Mouse (Mus musculus) heart, embryonic 12.5 days (tissue): ENCODE results near the gene Fnbp1. TPM values are rescaled to one million over a fixed set of nuclear protein-coding genes. Genes with fewer than 3 reads are reported as not detected.

Source experiments
- ATAC-seq: fragments of 200-750 bp; cut with Nextera tagmentation; 2 replicates; pipeline ENCODE4 v1.8.0; 2017; ENCODE audit warnings: moderate TSS enrichment, moderate library complexity; ENCODE audit not compliant: insufficient number of reproducible peaks, low FRiP score
- H3K27ac ChIP-seq: fragments of 300-500 bp; sonication (generic); 2 replicates; pipeline ENCODE4 v1.5.1; 2016; ENCODE audit warnings: mild to moderate bottlenecking, moderate library complexity; ENCODE audit not compliant: poor library complexity, severe bottlenecking
- H3K27me3 ChIP-seq: fragments of 300-500 bp; sonication (generic); replicated peaks from 2 replicates; pipeline ENCODE4 v1.6.1; 2016; ENCODE audit warnings: mild to moderate bottlenecking, moderate library complexity
- H3K36me3 ChIP-seq: fragments of 300-500 bp; sonication (generic); 2 replicates; pipeline ENCODE4 v1.6.1; 2016; ENCODE audit warnings: mild to moderate bottlenecking, moderate library complexity
- H3K4me1 ChIP-seq: fragments of 300-500 bp; sonication (generic); replicated peaks from 2 replicates; pipeline ENCODE4 v1.6.1; 2016; ENCODE audit warnings: mild to moderate bottlenecking
- H3K4me2 ChIP-seq: fragments of 300-500 bp; sonication (generic); 2 replicates; pipeline ENCODE4 v1.6.1; 2016; ENCODE audit warnings: mild to moderate bottlenecking, moderate library complexity
- H3K4me3 ChIP-seq: fragments of 300-500 bp; sonication (generic); 2 replicates; pipeline ENCODE4 v1.5.1; 2016; ENCODE audit warnings: mild to moderate bottlenecking
- H3K9ac ChIP-seq: fragments of 300-500 bp; sonication (generic); 2 replicates; pipeline ENCODE4 v1.6.1; 2016; ENCODE audit warnings: mild to moderate bottlenecking, moderate library complexity
- H3K9me3 ChIP-seq: fragments of 300-500 bp; sonication (generic); replicated peaks from 2 replicates; pipeline ENCODE4 v1.6.1; 2016; ENCODE audit warnings: mild to moderate bottlenecking, moderate library complexity
- WGBS: fragments of 180-500 bp; shearing (Covaris S2); methylation state at CpG from one replicate; pipeline ENCODE4 v1.1.7; 2016; 5-methylcytosine and 5-hydroxymethylcytosine counted together
- polyA plus RNA-seq: library from polyadenylated mRNA; unstranded; fragments of >200 nt; fragmentation: Nextera tagmentation; extraction: Ambion mirVana; gene quantifications from 2 replicates; pipeline ENCODE4 v1.2.1, GENCODE M21; 2016

Gene Fnbp1
- polyA plus RNA-seq, 1 experiment from 2014 or later: 21.4 TPM

DNA sequence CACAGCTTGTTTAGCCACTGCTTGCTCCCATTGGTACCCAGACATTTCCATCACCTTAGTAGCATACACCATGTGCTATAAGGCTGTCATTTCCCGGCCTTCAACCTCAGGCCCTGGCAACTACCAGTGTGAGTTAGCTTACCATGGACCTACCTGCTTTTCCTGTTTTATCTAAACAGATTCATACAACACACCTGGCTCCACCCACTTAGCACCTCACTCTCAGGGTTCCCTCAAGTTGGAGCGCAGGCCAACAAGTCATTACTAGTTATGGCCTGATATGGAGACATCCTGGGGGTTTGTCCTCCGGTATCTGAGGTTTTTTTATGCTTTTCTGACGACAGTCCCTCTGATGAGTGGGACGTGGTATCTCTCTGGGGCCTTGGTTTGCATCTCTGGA lies 18.3 kb downstream of the Fnbp1 start:
- Histone ChIP-seq H3K4me3 (no peak overlapping the region), H3K9me3 (no peaks in the 10 kb centered on the region), H3K27ac (0 out of 2 replicates have a peak overlapping the region, but pooled peaks have one; percentile 74), H3K4me2 (no peak overlapping the region), H3K4me1 (peaks cover 73% of the 10 kb centered on the region), H3K9ac (no peak overlapping the region), H3K27me3 (no peaks in the 10 kb centered on the region), H3K36me3 (0 out of 2 replicates have a peak, but pooled peaks cover 6% of the 10 kb centered on the region)
- no peak for ATAC-seq
- WGBS: 80% methylated on average over 5 of the region's 5 CpGs

DNA sequence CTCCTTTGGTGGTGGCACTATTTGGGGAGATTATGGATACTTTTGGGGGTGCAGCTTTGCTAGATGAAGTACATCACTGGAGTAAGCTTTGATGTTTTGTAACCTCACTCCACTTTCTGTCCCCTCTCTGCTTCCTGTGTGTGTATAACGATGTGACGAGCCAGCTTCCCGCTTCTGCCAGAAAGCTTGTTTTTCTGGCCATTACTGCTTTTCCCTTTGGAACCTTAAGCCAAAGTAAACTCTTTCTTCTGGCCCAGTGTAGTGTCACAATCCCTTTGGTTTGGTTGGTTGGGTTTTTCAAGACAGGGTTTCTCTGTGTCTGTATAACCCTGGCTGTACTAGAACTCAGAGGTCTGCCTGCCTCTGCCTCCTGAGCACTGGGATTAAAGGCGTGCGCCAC lies 19.0 kb downstream of the Fnbp1 start:
- H3K27ac ChIP-seq: no peak overlapping the region
- no peaks in the 10 kb centered on the region for H3K9me3 ChIP-seq
- 0 out of 2 replicates have a peak, but pooled peaks cover 6% of the 10 kb centered on the region for H3K36me3 ChIP-seq
- H3K4me2 ChIP-seq: no peak overlapping the region
- no peak for ATAC-seq
- no peaks in the 10 kb centered on the region for H3K27me3 ChIP-seq
- H3K4me1 ChIP-seq: peaks cover 68% of the 10 kb centered on the region
- no peak overlapping the region for H3K4me3 ChIP-seq
- H3K9ac ChIP-seq: no peak overlapping the region
- 86% methylated on average over 5 of the region's 5 CpGs for WGBS

DNA sequence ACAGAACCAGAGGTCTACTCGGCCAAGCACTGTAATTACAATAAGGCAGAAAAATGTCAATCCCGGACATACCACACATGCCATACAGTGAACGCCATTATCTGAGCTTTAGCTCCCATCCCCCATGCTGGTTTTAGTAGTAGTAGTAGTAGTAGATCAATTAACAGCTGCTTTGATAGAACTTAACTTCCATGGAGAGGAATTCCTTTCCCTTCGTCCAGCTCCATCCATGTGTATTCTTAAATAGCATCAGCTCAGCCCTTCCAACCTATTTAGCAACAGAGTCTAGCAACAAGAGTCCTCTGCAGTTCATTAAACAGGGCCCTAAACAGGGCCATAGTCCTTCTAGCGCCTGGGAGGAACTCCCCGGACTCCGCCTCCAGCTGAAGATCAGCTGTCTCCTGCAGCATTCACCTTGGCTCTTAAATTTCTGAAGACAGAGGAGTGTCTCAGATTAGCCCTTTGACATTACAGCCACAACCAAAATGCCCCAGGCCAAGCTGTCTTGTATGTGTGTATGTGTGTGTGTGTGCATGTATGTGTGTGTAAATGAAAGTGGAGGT lies 20.6 kb downstream of the Fnbp1 start:
- H3K4me3 ChIP-seq: no peak overlapping the region
- no peak for ATAC-seq
- no peak overlapping the region; the same call in 1 of the 2 replicates for H3K27ac ChIP-seq
- H3K27me3 ChIP-seq: no peaks in the 10 kb centered on the region
- no peak overlapping the region for H3K4me2 ChIP-seq
- H3K36me3 ChIP-seq: 0 out of 2 replicates have a peak, but pooled peaks cover 6% of the 10 kb centered on the region
- no peak overlapping the region for H3K9ac ChIP-seq
- 61% methylated on average over 7 of the region's 7 CpGs for WGBS
- no peaks in the 10 kb centered on the region for H3K9me3 ChIP-seq
- H3K4me1 ChIP-seq: peaks cover 60% of the 10 kb centered on the region

DNA sequence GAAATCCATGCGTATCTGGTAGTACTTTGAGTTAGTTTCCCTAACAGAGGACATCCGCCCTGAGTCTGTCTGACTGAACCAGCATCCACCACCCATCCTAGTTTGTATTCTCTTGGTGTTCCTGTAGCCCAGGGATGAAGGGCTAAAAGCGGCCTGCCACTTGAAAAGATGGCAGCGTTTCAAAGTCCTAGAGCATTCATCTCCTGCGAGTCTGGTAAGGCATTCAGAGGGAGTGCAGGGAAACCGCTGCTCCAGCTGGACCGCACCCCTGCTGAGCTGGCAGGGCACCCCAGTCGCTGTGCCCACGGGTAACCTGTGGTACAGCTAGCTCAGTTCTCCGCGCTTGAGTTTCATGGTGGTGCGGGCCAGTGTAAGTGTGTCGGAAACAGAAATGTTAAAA lies 22.0 kb downstream of the Fnbp1 start:
- Histone ChIP-seq H3K4me1 (peaks cover 60% of the 10 kb centered on the region), H3K9me3 (no peaks in the 10 kb centered on the region), H3K27me3 (no peaks in the 10 kb centered on the region), H3K9ac (no peak overlapping the region), H3K4me3 (no peak overlapping the region), H3K4me2 (0 out of 2 replicates have a peak overlapping the region, but pooled peaks have one; percentile 8), H3K27ac (peak overlapping the region; percentile 83), H3K36me3 (0 out of 2 replicates have a peak, but pooled peaks cover 6% of the 10 kb centered on the region)
- WGBS: 54% methylated on average over 13 of the region's 13 CpGs
- ATAC-seq: no peak

DNA sequence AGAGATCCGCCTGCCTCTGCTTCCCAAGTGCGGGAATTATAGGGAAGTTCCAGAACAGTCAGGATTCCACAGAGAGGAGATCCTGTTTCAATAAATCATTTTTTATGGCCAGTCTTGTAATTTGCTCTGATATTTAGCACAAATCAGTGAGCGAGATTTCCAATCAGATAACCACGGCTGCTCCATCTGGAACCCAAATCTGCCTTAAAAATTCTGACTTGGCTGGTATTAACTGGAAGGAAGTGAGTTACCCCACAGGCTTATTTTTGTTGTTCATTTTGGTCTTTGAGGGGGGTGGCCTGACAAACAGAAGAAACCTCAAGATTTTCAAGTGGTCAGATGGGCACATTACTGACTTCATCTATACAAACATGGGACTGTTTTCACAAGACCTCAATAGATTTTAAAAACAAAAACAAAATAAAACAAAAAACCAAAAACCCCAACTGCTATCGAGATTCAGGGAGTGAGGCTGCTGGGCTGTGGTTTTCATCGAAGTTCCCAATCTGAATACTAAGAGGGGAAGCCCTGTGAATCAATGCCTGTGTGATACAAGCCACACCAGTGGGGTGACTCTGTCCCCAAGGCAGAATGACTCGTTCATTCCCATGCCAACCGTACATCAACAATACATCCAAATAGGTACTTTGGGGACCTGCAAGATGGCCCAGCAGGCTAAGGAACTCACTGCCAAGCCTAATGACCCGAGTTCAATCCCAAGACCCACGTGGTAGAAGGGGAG lies 23.0 kb downstream of the Fnbp1 start:
- ATAC-seq: no peak
- Histone ChIP-seq H3K36me3 (0 out of 2 replicates have a peak, but pooled peaks cover 11% of the 10 kb centered on the region), H3K4me3 (no peak overlapping the region), H3K9ac (no peak overlapping the region), H3K4me2 (no peak overlapping the region), H3K27ac (no peak overlapping the region), H3K27me3 (no peaks in the 10 kb centered on the region), H3K4me1 (peaks cover 50% of the 10 kb centered on the region), H3K9me3 (peaks cover 2% of the 10 kb centered on the region; the same call in 1 of the 2 replicates)
- 82% methylated on average over 10 of the region's 10 CpGs for WGBS

DNA sequence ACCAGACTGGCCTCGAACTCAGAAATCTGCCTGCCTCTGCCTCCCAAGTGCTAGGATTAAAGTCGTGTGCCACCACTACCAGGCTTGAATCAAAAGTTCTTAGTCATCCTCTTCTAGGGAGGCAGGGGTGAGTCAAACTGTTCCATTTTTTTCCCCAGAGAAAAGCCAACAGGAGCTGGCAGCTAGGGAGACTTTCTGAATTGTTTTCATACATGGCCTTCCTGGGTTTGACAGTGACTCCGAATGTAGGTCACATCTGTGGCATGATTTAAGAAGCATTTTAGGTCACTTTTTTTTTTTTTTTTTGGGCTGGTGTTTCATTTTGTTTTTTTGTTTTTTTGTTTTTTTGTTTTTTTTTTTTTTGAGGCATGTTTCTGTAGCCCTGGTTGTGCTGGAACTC lies 23.6 kb downstream of the Fnbp1 start:
- ATAC-seq: no peak
- Histone ChIP-seq H3K4me1 (peaks cover 44% of the 10 kb centered on the region), H3K4me3 (no peak overlapping the region), H3K27me3 (no peaks in the 10 kb centered on the region), H3K9me3 (peaks cover 2% of the 10 kb centered on the region; the same call in 1 of the 2 replicates), H3K27ac (no peak overlapping the region), H3K4me2 (no peak overlapping the region), H3K36me3 (0 out of 2 replicates have a peak, but pooled peaks cover 11% of the 10 kb centered on the region), H3K9ac (no peak overlapping the region)
- 87% methylated on average over 3 of the region's 3 CpGs for WGBS

DNA sequence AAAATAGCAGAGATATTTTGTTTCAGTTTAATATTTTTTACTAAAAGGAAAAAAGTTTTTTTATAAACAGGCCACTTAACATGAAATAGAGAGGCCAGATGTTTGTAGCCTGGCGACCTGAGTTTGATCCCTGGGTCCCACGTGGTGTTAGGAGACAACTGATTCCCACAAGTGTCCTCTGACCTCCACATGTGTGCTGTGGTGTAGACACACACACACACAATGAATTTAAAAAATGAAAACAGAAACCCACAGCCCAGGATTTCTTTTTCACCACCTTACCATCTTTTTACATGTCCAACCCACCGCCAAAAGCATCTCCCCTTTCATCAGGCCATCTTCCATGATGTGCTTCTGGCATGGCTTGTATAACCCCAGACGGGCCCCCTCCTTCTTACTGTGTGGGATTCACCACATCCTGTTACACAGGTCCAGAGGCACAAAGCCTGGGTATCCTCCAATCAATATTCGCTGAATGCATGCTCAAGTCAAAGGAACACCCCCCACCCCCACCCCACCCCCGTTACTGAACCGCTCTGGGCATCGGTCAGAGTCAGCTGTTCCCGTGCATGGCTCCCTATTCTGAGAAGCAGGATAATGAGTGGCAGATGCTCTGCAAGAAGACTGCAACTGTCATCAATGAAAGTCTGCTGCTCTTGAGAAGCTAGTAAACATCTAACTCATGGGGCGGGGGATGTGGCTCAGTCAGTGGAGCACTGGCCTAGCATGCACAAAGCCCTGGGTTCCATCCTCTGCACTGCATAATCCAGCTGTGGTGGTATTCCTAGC lies 25.7 kb downstream of the Fnbp1 start:
- no peak overlapping the region for H3K4me3 ChIP-seq
- no peak for ATAC-seq
- H3K36me3 ChIP-seq: 0 out of 2 replicates have a peak, but pooled peaks cover 5% of the 10 kb centered on the region
- H3K9me3 ChIP-seq: peaks cover 2% of the 10 kb centered on the region; the same call in 1 of the 2 replicates
- no peak overlapping the region for H3K27ac ChIP-seq
- H3K9ac ChIP-seq: no peak overlapping the region
- H3K4me2 ChIP-seq: no peak overlapping the region
- H3K27me3 ChIP-seq: no peaks in the 10 kb centered on the region
- 78% methylated on average over 10 of the region's 10 CpGs for WGBS
- peaks cover 41% of the 10 kb centered on the region for H3K4me1 ChIP-seq

DNA sequence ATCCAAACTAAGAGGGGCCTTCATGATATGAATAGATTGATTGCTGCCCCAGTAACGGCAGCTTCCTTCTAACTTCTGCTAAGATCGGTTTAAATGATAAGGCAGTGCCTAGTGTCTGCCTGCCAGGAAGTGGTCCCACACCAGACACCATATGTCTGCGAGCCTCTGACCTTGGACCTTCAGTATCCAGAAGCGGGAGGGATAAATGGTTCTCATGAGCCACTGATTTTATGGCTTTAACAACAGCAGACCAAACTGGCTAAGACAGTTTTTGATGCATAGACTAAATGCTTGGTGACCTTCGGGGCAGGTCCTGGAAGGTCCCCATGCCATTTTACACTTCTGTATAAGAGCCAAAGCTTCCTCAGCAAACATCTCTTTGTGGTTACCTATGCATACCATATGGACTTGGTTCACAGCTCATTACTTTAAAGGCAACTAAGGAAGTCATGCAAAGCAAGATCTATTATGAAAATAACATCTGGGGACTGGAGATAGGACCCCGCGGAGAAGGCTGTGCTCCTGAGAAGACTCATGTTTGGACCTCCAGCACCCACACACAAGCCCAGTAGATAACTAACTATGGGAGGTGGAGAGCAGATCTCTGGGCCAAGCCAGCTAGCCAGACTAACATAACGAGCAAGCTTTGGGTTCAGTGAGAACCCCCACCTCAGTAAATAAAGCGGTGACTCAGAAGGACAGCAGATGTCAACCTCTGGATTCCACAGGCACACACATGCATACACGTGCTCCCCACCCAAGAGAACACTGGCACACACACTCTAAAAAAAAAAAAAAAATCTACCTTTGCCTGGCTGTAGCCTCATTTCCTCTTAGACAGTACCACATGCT lies 26.5 kb downstream of the Fnbp1 start:
- Histone ChIP-seq H3K36me3 (0 out of 2 replicates have a peak, but pooled peaks cover 5% of the 10 kb centered on the region), H3K27me3 (no peaks in the 10 kb centered on the region), H3K4me3 (no peak overlapping the region), H3K4me1 (peaks cover 41% of the 10 kb centered on the region), H3K9ac (no peak overlapping the region), H3K4me2 (no peak overlapping the region), H3K27ac (no peak overlapping the region), H3K9me3 (peaks cover 2% of the 10 kb centered on the region; the same call in 1 of the 2 replicates)
- WGBS: 61% methylated on average over 10 of the region's 10 CpGs
- no peak for ATAC-seq

DNA sequence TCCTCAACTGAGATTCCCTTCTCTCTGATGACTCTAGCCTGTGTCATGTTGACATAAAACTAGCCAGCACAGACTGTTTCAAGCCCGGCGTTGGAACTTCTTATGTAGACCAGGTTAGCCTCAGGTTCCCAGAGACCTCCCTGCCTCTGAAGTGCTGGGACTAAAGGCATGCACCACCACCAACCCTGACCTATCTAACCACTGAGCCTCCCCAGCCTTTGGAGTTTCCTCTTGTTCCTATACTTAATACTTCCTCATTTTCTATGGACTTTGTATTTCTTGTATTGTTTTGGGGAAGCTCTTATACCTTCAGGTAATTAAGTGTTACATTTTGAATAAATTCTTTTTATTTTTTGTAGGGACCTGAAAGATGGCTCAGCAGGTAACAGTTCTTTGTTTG lies 27.6 kb downstream of the Fnbp1 start:
- Histone ChIP-seq H3K27ac (no peak overlapping the region), H3K27me3 (no peaks in the 10 kb centered on the region), H3K4me2 (no peak overlapping the region), H3K9me3 (peaks cover 2% of the 10 kb centered on the region; the same call in 1 of the 2 replicates), H3K9ac (no peak overlapping the region), H3K4me3 (no peak overlapping the region), H3K36me3 (0 out of 2 replicates have a peak, but pooled peaks cover 5% of the 10 kb centered on the region), H3K4me1 (peaks cover 40% of the 10 kb centered on the region)
- ATAC-seq: no peak
- WGBS: 88% methylated on average over 2 of the region's 2 CpGs

DNA sequence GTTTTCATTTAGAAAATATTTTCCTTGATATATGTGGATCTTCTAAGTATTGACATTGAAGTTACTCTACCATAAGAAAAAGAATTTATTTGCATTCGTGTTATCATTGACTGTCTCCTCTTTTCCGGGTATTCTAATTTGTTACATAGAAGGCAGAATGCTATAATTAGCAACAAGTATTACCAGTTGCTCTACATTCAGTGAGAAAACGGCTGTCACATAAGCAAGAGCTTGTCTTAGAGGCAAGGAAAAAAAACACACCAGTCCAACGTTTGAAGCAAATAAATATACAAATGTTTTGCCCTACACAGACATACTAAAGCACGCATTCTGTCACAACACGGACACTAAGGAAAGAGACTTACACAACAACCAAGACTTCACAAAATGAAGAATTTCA lies 30.1 kb downstream of the Fnbp1 start:
- 0 out of 2 replicates have a peak, but pooled peaks cover 5% of the 10 kb centered on the region for H3K36me3 ChIP-seq
- H3K9ac ChIP-seq: no peak overlapping the region
- H3K4me3 ChIP-seq: no peak overlapping the region
- peaks cover 60% of the 10 kb centered on the region for H3K4me1 ChIP-seq
- H3K4me2 ChIP-seq: no peak overlapping the region
- peaks cover 2% of the 10 kb centered on the region; the same call in 1 of the 2 replicates for H3K9me3 ChIP-seq
- H3K27ac ChIP-seq: no peak overlapping the region
- H3K27me3 ChIP-seq: no peaks in the 10 kb centered on the region
- ATAC-seq: no peak
- WGBS: 67% methylated on average over 6 of the region's 6 CpGs
